Mouse (Mus musculus): Measurements from ENCODE around the gene Nlgn2. TPM values are rescaled to one million over a fixed set of nuclear protein-coding genes. Genes with fewer than 3 reads are reported as not detected.

Gene Nlgn2
- polyA plus RNA-seq, 1 experiment, result 10.7 TPM

DNA sequence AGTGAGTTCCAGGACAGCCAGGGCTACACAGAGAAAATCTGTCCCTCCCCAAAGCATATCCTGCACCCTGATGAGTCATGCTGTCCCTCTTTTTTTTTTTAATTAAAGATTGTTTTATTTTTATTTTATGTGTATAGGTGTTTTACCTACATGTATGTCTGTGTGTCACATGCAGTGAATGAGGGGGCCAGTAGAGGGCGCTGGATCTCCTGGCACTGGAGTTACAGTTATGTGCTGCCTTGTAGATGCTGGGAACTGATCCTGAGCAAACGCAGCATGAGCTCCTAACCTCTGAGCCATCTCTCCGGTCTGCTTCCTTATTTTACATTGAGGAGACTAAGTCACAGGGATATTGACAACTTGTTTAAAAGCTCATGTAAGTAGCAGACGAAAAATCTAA, 45.5 kb upstream of the Nlgn2 start:
- Histone ChIP-seq H3K36me3 (ENCODE audit: control insufficient read depth, insufficient read depth) (no peaks in the 10 kb centered on the region), H3K4me3 (ENCODE audit: insufficient read depth, poor library complexity, severe bottlenecking) (no peak overlapping the region), H3ac (ENCODE audit: control insufficient read depth, insufficient read length, low read depth) (no peak overlapping the region), H3K27me3 (ENCODE audit: control insufficient read depth, insufficient read depth, insufficient read length) (no peaks in the 10 kb centered on the region), H3K79me3 (ENCODE audit: low read depth) (peaks cover 24% of the 10 kb centered on the region), H3K79me2 (ENCODE audit: control insufficient read depth, insufficient read depth) (peaks cover 27% of the 10 kb centered on the region)
- TF ChIP-seq CEBPB (IDR thresholded peaks at IDR 0.05; ENCODE audit: low read depth) (no peak), MAX (IDR thresholded peaks at IDR 0.05) (no peak), MYOG (IDR thresholded peaks at IDR 0.05; ENCODE audit: control insufficient read depth, extremely low read depth, insufficient read length) (no peak)

GRCm38 (mm10) chr11:69881787-69882670, 44.4 kb upstream of the Nlgn2 start:
- Histone ChIP-seq H3K36me3 (ENCODE audit: control insufficient read depth, insufficient read depth) (no peaks in the 10 kb centered on the region), H3K27me3 (ENCODE audit: control insufficient read depth, insufficient read depth, insufficient read length) (no peaks in the 10 kb centered on the region), H3K79me2 (ENCODE audit: control insufficient read depth, insufficient read depth) (peaks cover 36% of the 10 kb centered on the region), H3ac (ENCODE audit: control insufficient read depth, insufficient read length, low read depth) (peak overlapping the region; percentile 60), H3K79me3 (ENCODE audit: low read depth) (peaks cover 28% of the 10 kb centered on the region), H3K4me3 (ENCODE audit: insufficient read depth, poor library complexity, severe bottlenecking) (peak overlapping the region; percentile 68)
- TF ChIP-seq CEBPB (IDR thresholded peaks at IDR 0.05; ENCODE audit: low read depth), result no peak
- no peak for TF ChIP-seq MAX (IDR thresholded peaks at IDR 0.05)
- no peak for TF ChIP-seq USF1 (IDR thresholded peaks at IDR 0.05; ENCODE audit: low read depth)
- TF ChIP-seq FOSL1 (IDR thresholded peaks at IDR 0.05; ENCODE audit: insufficient read depth, low read length, poor library complexity, severe bottlenecking), result no peak
- TF ChIP-seq CTCF (IDR thresholded peaks at IDR 0.05; ENCODE audit: control insufficient read depth, insufficient read depth, insufficient read length), result no peak
- TF ChIP-seq MYOD1 (IDR thresholded peaks at IDR 0.05; ENCODE audit: control insufficient read depth, insufficient read length, low read depth), result no peak
- no peak for TF ChIP-seq MYOG (IDR thresholded peaks at IDR 0.05; ENCODE audit: control insufficient read depth, extremely low read depth, insufficient read length)

DNA sequence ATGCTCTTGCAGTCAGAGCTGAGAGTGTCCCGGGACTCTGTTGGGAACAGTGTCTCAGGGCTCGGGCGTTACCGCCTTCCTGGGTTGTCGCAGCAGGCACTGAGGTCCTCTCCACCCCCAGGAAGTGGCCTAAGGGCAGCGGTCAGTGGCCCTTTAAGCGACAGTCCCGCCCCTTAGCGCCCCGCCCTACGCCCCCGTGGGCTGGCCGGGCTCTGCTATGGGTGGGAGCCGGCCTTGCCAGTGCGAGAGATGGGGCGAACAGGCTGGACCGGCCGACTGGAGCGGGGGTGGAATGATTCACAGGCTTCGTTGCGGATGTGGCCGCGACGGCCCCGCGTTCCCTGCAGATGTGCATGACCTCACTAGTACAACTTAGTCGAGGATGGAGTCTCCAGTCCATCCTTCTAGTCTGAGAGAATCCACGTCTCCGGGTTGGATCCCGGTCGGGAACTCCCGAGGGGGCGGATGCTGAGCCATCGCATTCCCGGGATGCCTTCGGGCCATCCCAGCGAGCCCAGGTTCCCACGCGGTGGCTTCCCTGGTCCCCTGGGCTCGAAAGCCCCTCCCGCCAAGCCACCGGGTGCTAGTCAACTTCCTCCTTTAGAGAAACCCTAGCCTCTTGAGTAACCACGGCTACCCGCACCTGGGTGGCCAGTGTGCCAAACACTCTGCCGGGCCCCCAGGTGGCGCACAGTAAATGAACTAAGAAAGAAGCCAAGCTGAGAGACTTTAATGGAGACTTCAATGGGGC, 43.4 kb upstream of the Nlgn2 start, which contains the start of gene Kctd11:
Gene Kctd11 (minus strand): TSS at position 554 of the 751 bp plus-strand sequence.
- peaks cover 36% of the 10 kb centered on the region for H3K79me2 ChIP-seq (ENCODE audit: control insufficient read depth, insufficient read depth)
- H3K27me3 ChIP-seq (ENCODE audit: control insufficient read depth, insufficient read depth, insufficient read length), result no peaks in the 10 kb centered on the region
- H3K4me3 ChIP-seq (ENCODE audit: insufficient read depth, poor library complexity, severe bottlenecking), result peak within 1 kb of the TSS; percentile 68
- H3K79me3 ChIP-seq (ENCODE audit: low read depth), result peaks cover 28% of the 10 kb centered on the region
- peak within 1 kb of the TSS; percentile 80 for H3ac ChIP-seq (ENCODE audit: control insufficient read depth, insufficient read length, low read depth)
- no peaks in the 10 kb centered on the region for H3K36me3 ChIP-seq (ENCODE audit: control insufficient read depth, insufficient read depth)
- peak; percentile 59 for TF ChIP-seq MAX (IDR thresholded peaks at IDR 0.05)
- no peak for TF ChIP-seq CEBPB (IDR thresholded peaks at IDR 0.05; ENCODE audit: low read depth)

DNA sequence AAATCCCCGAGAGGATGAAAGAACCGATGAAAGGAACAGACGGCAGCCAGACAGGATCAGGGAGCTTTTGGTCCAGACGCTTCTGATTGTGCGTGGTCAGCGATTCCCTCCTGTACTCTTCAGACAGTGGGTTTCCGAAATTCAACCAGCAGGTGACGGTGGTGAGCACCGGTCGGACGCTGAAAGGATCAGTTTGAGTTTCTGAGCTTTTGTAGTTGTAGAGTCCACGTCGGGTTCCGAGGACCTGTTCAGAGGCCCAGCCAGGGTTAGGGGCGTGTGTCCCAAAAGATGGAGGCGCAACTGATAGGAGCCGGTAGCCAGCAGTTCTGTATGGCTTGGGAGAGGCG, 42.9 kb upstream of the Nlgn2 start:
- Histone ChIP-seq H3K27me3 (ENCODE audit: control insufficient read depth, insufficient read depth, insufficient read length) (no peaks in the 10 kb centered on the region), H3K79me2 (ENCODE audit: control insufficient read depth, insufficient read depth) (peaks cover 36% of the 10 kb centered on the region), H3K79me3 (ENCODE audit: low read depth) (peaks cover 28% of the 10 kb centered on the region), H3K36me3 (ENCODE audit: control insufficient read depth, insufficient read depth) (no peaks in the 10 kb centered on the region), H3K4me3 (ENCODE audit: insufficient read depth, poor library complexity, severe bottlenecking) (peak overlapping the region; percentile 68), H3ac (ENCODE audit: control insufficient read depth, insufficient read length, low read depth) (peak overlapping the region; percentile 80)
- no peak for TF ChIP-seq USF1 (IDR thresholded peaks at IDR 0.05; ENCODE audit: low read depth)
- TF ChIP-seq CTCF (IDR thresholded peaks at IDR 0.05; ENCODE audit: control insufficient read depth, insufficient read depth, insufficient read length), result peak; percentile 55

- Histone ChIP-seq H3K79me3 (ENCODE audit: low read depth) (peaks cover 28% of the 10 kb centered on the region), H3K4me3 (ENCODE audit: insufficient read depth, poor library complexity, severe bottlenecking) (peak overlapping the region; percentile 68), H3K27me3 (ENCODE audit: control insufficient read depth, insufficient read depth, insufficient read length) (no peaks in the 10 kb centered on the region), H3K36me3 (ENCODE audit: control insufficient read depth, insufficient read depth) (no peaks in the 10 kb centered on the region), H3ac (ENCODE audit: control insufficient read depth, insufficient read length, low read depth) (peak overlapping the region; percentile 80), H3K79me2 (ENCODE audit: control insufficient read depth, insufficient read depth) (peaks cover 36% of the 10 kb centered on the region)
- TF ChIP-seq CEBPB (IDR thresholded peaks at IDR 0.05; ENCODE audit: low read depth) (no peak), MYOG (IDR thresholded peaks at IDR 0.05; ENCODE audit: control insufficient read depth, extremely low read depth, insufficient read length) (no peak), CTCF (IDR thresholded peaks at IDR 0.05; ENCODE audit: control insufficient read depth, insufficient read depth, insufficient read length) (no peak), USF1 (IDR thresholded peaks at IDR 0.05; ENCODE audit: low read depth) (no peak), MAX (IDR thresholded peaks at IDR 0.05) (no peak), MYOD1 (IDR thresholded peaks at IDR 0.05; ENCODE audit: control insufficient read depth, insufficient read length, low read depth) (no peak), FOSL1 (IDR thresholded peaks at IDR 0.05; ENCODE audit: insufficient read depth, low read length, poor library complexity, severe bottlenecking) (no peak)
These were observed 42.1 kb upstream of the Nlgn2 start for GRCm38 (mm10) chr11:69879711-69880110.

DNA sequence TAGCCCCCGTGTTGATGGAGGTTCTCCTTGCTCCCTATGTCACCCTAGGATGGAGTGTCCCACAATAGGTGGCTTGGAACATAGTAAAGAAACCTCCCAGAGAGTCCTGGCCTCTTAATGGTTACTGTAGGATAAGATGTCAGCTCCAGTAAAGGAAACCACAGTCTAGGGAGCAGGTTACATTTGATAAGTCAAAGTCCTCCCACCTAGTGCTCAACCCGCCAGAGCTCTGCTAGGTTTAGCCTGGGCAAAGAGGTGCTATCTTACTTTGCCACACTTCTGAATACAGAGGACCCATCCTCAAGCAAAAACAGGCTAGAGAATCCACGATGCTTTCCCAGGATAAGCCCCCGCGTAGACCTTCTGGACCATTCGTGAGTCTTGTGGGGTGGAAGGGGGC, 41.4 kb upstream of the Nlgn2 start:
- peaks cover 28% of the 10 kb centered on the region for H3K79me3 ChIP-seq (ENCODE audit: low read depth)
- H3K79me2 ChIP-seq (ENCODE audit: control insufficient read depth, insufficient read depth), result peaks cover 36% of the 10 kb centered on the region
- H3K27me3 ChIP-seq (ENCODE audit: control insufficient read depth, insufficient read depth, insufficient read length), result no peaks in the 10 kb centered on the region
- TF ChIP-seq MYOG (IDR thresholded peaks at IDR 0.05; ENCODE audit: control insufficient read depth, extremely low read depth, insufficient read length) (no peak), MAX (IDR thresholded peaks at IDR 0.05) (no peak), CTCF (IDR thresholded peaks at IDR 0.05; ENCODE audit: control insufficient read depth, insufficient read depth, insufficient read length) (no peak), FOSL1 (IDR thresholded peaks at IDR 0.05; ENCODE audit: insufficient read depth, low read length, poor library complexity, severe bottlenecking) (no peak), MYOD1 (IDR thresholded peaks at IDR 0.05; ENCODE audit: control insufficient read depth, insufficient read length, low read depth) (no peak), CEBPB (IDR thresholded peaks at IDR 0.05; ENCODE audit: low read depth) (no peak), USF1 (IDR thresholded peaks at IDR 0.05; ENCODE audit: low read depth) (no peak)
- peak overlapping the region; percentile 68 for H3K4me3 ChIP-seq (ENCODE audit: insufficient read depth, poor library complexity, severe bottlenecking)
- no peaks in the 10 kb centered on the region for H3K36me3 ChIP-seq (ENCODE audit: control insufficient read depth, insufficient read depth)
- peak overlapping the region; percentile 80 for H3ac ChIP-seq (ENCODE audit: control insufficient read depth, insufficient read length, low read depth)

Data from C2C12 (cell line).